Mouse (Mus musculus): ENCODE measurements around the gene Dll1. TPM values are rescaled to one million over a fixed set of nuclear protein-coding genes. Genes with fewer than 3 reads are reported as not detected.

Gene Dll1
- polyA plus RNA-seq, 1 experiment from 2014 or later, result 18.2 TPM

- H3K4me3 ChIP-seq, result no peak overlapping the region
- no peak overlapping the region for H3K27ac ChIP-seq (replicated peaks)
- H3K9me3 ChIP-seq, result no peaks in the 10 kb centered on the region
- 95% methylated on average over 2 of the region's 2 CpGs for WGBS
- ATAC-seq (ENCODE audit: low FRiP score, low read depth), result no peak
- H3K27me3 ChIP-seq, result no peaks in the 10 kb centered on the region
- no peaks in the 10 kb centered on the region for H3K4me1 ChIP-seq (replicated peaks)
- H3K9ac ChIP-seq, result no peak overlapping the region
- H3K36me3 ChIP-seq, result no peaks in the 10 kb centered on the region
- no peak overlapping the region for H3K4me2 ChIP-seq
Observed at GRCm38 (mm10) chr17:15354006-15354405, 22.7 kb downstream of the Dll1 start.

DNA sequence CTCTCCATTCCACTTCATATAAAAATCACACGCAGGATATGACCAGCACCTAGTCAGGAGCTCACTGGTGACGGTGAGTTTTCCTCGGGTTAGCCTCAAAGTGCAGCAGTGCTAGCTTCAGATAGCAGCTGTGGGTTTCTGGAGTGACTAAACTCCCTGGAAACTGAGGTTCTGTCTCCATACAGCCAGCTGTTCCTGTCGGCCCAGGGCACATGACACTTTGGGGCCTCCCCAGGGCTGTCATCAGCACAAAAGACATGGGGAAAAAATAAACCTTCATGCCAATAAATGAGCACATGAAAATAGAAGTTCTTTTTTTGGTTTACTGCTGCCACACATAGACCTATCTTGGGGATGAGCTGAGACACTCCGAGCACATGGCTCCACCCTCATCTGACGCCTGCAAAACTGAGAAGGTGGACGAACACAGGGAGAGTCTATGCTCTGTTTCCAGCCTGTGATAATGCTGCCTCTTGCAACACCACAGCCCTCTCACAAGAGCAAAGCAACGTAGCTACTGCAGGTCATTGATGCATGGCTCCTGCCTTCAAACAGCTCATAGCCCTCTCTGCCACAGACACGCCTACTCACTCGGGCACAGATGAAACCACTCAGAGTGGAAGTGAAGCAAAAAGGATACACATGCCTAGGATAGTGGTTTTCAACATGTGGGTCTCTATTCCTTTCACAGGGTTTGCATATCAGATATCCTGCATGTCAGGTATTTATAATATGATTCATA is 23.6 kb downstream of the Dll1 start:
- Histone ChIP-seq H3K27ac (replicated peaks) (no peak overlapping the region), H3K4me2 (no peak overlapping the region), H3K36me3 (no peaks in the 10 kb centered on the region), H3K9me3 (no peaks in the 10 kb centered on the region), H3K4me3 (no peak overlapping the region), H3K4me1 (replicated peaks) (no peaks in the 10 kb centered on the region), H3K9ac (no peak overlapping the region), H3K27me3 (no peaks in the 10 kb centered on the region)
- 75% methylated on average over 10 of the region's 10 CpGs for WGBS
- no peak for ATAC-seq (ENCODE audit: low FRiP score, low read depth)

- H3K9me3 ChIP-seq, result no peaks in the 10 kb centered on the region
- H3K4me2 ChIP-seq, result no peak overlapping the region
- no peak overlapping the region for H3K9ac ChIP-seq
- WGBS, result 70% methylated on average over 2 of the region's 2 CpGs
- H3K4me1 ChIP-seq (replicated peaks), result no peaks in the 10 kb centered on the region
- H3K36me3 ChIP-seq, result no peaks in the 10 kb centered on the region
- H3K27me3 ChIP-seq, result no peaks in the 10 kb centered on the region
- no peak overlapping the region for H3K27ac ChIP-seq (replicated peaks)
- H3K4me3 ChIP-seq, result no peak overlapping the region
- ATAC-seq (ENCODE audit: low FRiP score, low read depth), result no peak
Observed at GRCm38 (mm10) chr17:15350152-15350551, 26.5 kb downstream of the Dll1 start.

GRCm38 (mm10) chr17:15343071-15343822 is 33.4 kb downstream of the Dll1 start:
- peaks cover 17% of the 10 kb centered on the region for H3K4me1 ChIP-seq (replicated peaks)
- peak overlapping the region; percentile 37 for H3K4me2 ChIP-seq
- H3K36me3 ChIP-seq, result no peaks in the 10 kb centered on the region
- no peak overlapping the region for H3K4me3 ChIP-seq
- H3K9me3 ChIP-seq, result no peaks in the 10 kb centered on the region
- peak; percentile 92 for ATAC-seq (ENCODE audit: low FRiP score, low read depth)
- 23% methylated on average over 14 of the region's 14 CpGs for WGBS
- H3K27me3 ChIP-seq, result no peaks in the 10 kb centered on the region
- H3K9ac ChIP-seq, result no peak overlapping the region
- H3K27ac ChIP-seq (replicated peaks), result peak overlapping the region; percentile 42

DNA sequence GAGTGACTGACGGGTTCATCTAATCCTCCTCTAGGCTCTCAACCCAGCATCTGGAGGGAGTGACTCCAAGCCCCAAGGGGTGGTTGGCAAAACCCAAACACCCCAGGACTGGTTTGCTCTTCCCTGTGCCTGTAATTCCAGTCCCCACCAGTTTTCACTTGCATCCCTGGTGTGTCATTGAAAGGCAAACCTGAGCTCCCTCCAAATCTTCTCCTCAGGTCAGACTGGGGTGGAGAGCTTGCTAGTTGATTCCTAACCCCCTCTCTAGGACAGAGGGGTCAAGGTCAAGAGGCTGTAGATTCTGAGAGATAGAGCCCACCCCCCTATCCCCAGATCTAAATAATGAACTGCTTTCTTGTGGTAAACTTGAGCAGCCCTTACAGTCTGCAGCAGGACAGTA is 38.8 kb downstream of the Dll1 start:
- peaks cover 6% of the 10 kb centered on the region for H3K4me1 ChIP-seq (replicated peaks)
- WGBS, result 100% methylated on average over 1 of the region's 1 CpGs

DNA sequence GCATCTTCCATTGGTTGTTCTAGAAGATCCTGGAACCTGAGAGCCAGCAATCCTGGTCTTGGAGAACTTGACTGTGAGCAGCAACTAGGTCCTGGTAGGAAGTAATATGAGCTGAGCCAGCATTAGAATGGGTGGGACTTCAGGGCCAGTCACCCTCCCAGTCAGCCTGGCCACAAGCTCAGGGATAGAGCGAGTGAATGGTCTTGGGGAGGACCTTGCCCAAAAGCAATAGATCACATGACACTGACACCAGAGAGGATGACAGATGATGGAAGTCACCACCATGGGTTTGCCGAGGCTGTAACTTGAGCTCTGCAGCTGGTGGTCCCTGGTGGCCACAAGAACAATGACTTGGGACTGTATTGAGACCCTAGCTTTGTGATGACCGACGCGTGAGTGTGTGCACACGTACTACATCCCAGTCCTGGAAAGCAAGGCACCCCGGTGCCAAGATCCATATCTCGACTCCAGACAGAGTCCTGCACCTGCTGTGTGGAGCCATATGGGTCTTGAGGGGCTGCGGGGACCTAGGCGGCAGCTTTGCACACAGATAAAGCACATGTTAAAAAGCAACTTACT is 46.8 kb downstream of the Dll1 start:
- Histone ChIP-seq H3K4me2 (no peak overlapping the region), H3K9me3 (no peaks in the 10 kb centered on the region), H3K4me3 (no peak overlapping the region), H3K36me3 (no peaks in the 10 kb centered on the region), H3K9ac (no peak overlapping the region), H3K4me1 (replicated peaks) (no peaks in the 10 kb centered on the region), H3K27me3 (no peaks in the 10 kb centered on the region), H3K27ac (replicated peaks) (no peak overlapping the region)
- no peak for ATAC-seq (ENCODE audit: low FRiP score, low read depth)
- WGBS, result 60% methylated on average over 10 of the region's 10 CpGs

More for the DNA sequence above, 38.8 kb downstream of the Dll1 start:
- H3K9me3 ChIP-seq, result no peaks in the 10 kb centered on the region
- H3K9ac ChIP-seq, result no peak overlapping the region
- no peak for ATAC-seq (ENCODE audit: low FRiP score, low read depth)
- no peak overlapping the region for H3K27ac ChIP-seq (replicated peaks)
- H3K27me3 ChIP-seq, result no peaks in the 10 kb centered on the region
- no peak overlapping the region for H3K4me2 ChIP-seq
- H3K4me3 ChIP-seq, result no peak overlapping the region
- H3K36me3 ChIP-seq, result no peaks in the 10 kb centered on the region

DNA sequence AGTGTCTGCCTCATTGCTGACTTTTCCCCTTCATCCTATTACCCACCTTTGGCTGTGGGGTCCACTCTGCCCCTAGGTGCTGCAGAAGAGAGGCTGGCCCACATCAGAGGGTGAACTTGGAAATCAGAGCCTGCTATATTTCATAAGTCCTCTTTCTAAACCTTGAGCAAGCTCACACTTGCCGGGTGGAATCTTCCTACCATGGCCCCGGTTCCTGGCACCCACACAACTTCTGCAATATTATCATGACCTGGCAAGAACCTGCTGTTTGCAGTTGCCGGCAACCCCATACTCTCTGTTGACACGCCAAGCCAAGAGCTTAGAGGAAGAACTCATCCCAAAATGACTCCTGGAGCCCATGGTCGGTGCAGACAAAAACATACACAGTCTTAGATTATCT is 49.6 kb downstream of the Dll1 start:
- no peak overlapping the region for H3K9ac ChIP-seq
- WGBS, result 85% methylated on average over 5 of the region's 5 CpGs
- no peak overlapping the region for H3K4me2 ChIP-seq
- peaks cover 3% of the 10 kb centered on the region; the same call in 1 of the 2 replicates for H3K4me1 ChIP-seq (replicated peaks)
- no peaks in the 10 kb centered on the region for H3K36me3 ChIP-seq
- H3K9me3 ChIP-seq, result no peaks in the 10 kb centered on the region
- no peak overlapping the region for H3K27ac ChIP-seq (replicated peaks)
- no peak for ATAC-seq (ENCODE audit: low FRiP score, low read depth)
- no peaks in the 10 kb centered on the region for H3K27me3 ChIP-seq
- no peak overlapping the region for H3K4me3 ChIP-seq

DNA sequence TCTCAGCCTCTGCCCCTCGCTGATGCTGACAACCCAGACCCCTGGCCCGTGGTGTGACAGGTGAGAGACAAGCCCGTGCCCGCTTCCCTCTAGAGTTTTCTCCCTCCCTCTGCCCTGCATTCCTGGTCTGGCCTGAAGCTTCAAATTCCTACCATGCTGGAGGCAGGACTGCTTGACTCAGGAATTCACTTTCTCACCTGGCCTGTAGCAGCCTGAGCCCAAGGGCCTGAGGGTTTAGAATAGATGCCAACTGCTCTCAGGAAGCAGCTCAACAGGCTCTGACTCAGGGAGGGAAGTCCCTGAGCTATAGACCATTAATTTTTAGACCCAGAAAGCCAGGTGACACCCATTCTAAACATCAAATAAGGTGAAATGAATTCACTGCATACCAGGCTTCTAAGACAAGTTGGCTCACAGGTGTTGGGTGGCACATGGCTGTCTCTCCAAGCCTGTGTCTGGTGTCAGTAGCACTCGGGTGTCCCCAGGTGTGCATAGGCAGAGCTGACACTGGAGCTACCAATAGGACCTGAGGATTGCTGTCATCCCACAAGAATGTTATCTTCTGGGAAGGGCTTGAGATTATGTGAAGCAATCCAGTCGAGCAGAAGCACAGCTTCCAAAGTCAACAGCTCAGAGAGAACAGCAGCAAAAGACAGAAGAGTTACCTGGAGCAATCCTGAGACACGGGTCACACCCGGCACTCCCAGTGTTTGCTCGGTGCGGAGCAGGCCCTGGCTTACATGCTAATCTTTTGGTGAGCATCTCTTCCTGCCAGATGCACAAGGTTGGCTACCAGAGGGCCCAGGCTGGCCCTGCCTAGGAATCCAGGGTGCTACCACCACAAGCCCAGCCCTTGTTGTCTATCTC is 50.5 kb downstream of the Dll1 start:
- H3K27me3 ChIP-seq, result no peaks in the 10 kb centered on the region
- H3K9ac ChIP-seq, result no peak overlapping the region
- no peaks in the 10 kb centered on the region for H3K9me3 ChIP-seq
- no peak overlapping the region for H3K4me2 ChIP-seq
- no peaks in the 10 kb centered on the region for H3K36me3 ChIP-seq
- no peak overlapping the region for H3K4me3 ChIP-seq
- no peak for ATAC-seq (ENCODE audit: low FRiP score, low read depth)
- no peak overlapping the region for H3K27ac ChIP-seq (replicated peaks)
- 90% methylated on average over 10 of the region's 10 CpGs for WGBS
- H3K4me1 ChIP-seq (replicated peaks), result peaks cover 3% of the 10 kb centered on the region; the same call in 1 of the 2 replicates

GRCm38 (mm10) chr17:15323191-15323834 is 53.4 kb downstream of the Dll1 start:
- H3K4me2 ChIP-seq, result no peak overlapping the region
- H3K9me3 ChIP-seq, result no peaks in the 10 kb centered on the region
- H3K4me1 ChIP-seq (replicated peaks), result peaks cover 3% of the 10 kb centered on the region; the same call in 1 of the 2 replicates
- H3K36me3 ChIP-seq, result no peaks in the 10 kb centered on the region
- 50% methylated on average over 9 of the region's 9 CpGs for WGBS
- no peak overlapping the region for H3K4me3 ChIP-seq
- no peaks in the 10 kb centered on the region for H3K27me3 ChIP-seq
- ATAC-seq (ENCODE audit: low FRiP score, low read depth), result peak; percentile 81
- no peak overlapping the region for H3K9ac ChIP-seq
- H3K27ac ChIP-seq (replicated peaks), result no peak overlapping the region
